Mouse (Mus musculus) spleen, adult 2 months (tissue): Measurements from ENCODE around the gene Zdhhc13. TPM values are rescaled to one million over a fixed set of nuclear protein-coding genes. Genes with fewer than 3 reads are reported as not detected.

Source experiments
- DNase-seq, 2 experiments: peaks; one replicate each; pipeline versions ENCODE4 v3.0.0 to v3.0.0-alpha.2; 2012 to 2021; ENCODE audit warnings: low spot score in 2 of 2, low read depth in 1 of 2
- H3K27ac ChIP-seq: fragments of 200-500 bp; 2 replicates; pipeline ENCODE4 v1.5.1; 2012; ENCODE audit warnings: low read length, inconsistent platforms; ENCODE audit not compliant: insufficient read depth
- H3K27me3 ChIP-seq: fragments of 200-500 bp; 2 replicates; pipeline ENCODE4 v1.6.1; 2012; ENCODE audit warnings: mild to moderate bottlenecking, moderate library complexity, low read length, inconsistent platforms; ENCODE audit not compliant: control insufficient read depth, insufficient read depth
- H3K36me3 ChIP-seq: fragments of 200-500 bp; 2 replicates; pipeline ENCODE4 v1.6.1; 2012; ENCODE audit warnings: mild to moderate bottlenecking, low read length, inconsistent platforms; ENCODE audit not compliant: control insufficient read depth, insufficient read depth
- H3K4me1 ChIP-seq: fragments of 200-500 bp; 2 replicates; pipeline ENCODE4 v1.6.1; 2011; ENCODE audit warnings: inconsistent platforms; ENCODE audit not compliant: control insufficient read depth, insufficient read depth, insufficient read length
- H3K4me3 ChIP-seq: fragments of 200-500 bp; 2 replicates; pipeline ENCODE4 v1.5.1; 2011; ENCODE audit warnings: mild to moderate bottlenecking, inconsistent platforms; ENCODE audit not compliant: insufficient read depth, insufficient read length; ENCODE audit errors: extremely low read depth
- CTCF ChIP-seq: fragments of 200-500 bp; IDR thresholded peaks from 2 replicates; pipeline ENCODE4 v1.5.1; 2011; ENCODE audit warnings: mild to moderate bottlenecking, inconsistent platforms; ENCODE audit not compliant: insufficient read depth, insufficient read length, insufficient replicate concordance; ENCODE audit errors: extremely low read depth
- POLR2A ChIP-seq: fragments of 200-500 bp; IDR thresholded peaks from 2 replicates; pipeline ENCODE4 v1.6.1; 2011; ENCODE audit warnings: low read depth, low read length, inconsistent platforms
- WGBS: fragments of 180-500 bp; shearing (Covaris S2); methylation state at CpG from one replicate; pipeline ENCODE4 v1.1.7; 2018; 5-methylcytosine and 5-hydroxymethylcytosine counted together
- polyA plus RNA-seq: library from polyadenylated mRNA; depleted of rRNA; stranded (reverse); fragments of >200 nt; gene quantifications from 2 replicates; pipeline ENCODE4 v1.2.3, GENCODE M21; 2012

Zdhhc13 gene
- polyA plus RNA-seq, 1 experiment: 6.9 TPM

GRCm38 (mm10) chr7:48847820-48848650 lies 59.2 kb downstream of the Zdhhc13 start, which contains the start of gene Csrp3:
Gene Csrp3, minus strand, starts transcription at chr7:48848033.
- Histone ChIP-seq H3K36me3 (no peaks in the 10 kb centered on the region), H3K4me1 (no peaks in the 10 kb centered on the region), H3K27me3 (no peaks in the 10 kb centered on the region), H3K4me3 (no peak within 1 kb of the TSS), H3K27ac (no peak within 1 kb of the TSS)
- no peak for DNase-seq
- WGBS: 82% methylated on average over 11 of the region's 11 CpGs
- TF ChIP-seq CTCF (no peak), POLR2A (no peak)

- WGBS: 91% methylated on average over 6 of the region's 6 CpGs
- H3K27ac ChIP-seq: no peak overlapping the region
- no peak for DNase-seq
- no peaks in the 10 kb centered on the region for H3K27me3 ChIP-seq
- H3K4me1 ChIP-seq: no peaks in the 10 kb centered on the region
- H3K4me3 ChIP-seq: no peak overlapping the region
- no peak for TF ChIP-seq POLR2A
- no peak for TF ChIP-seq CTCF
- no peaks in the 10 kb centered on the region for H3K36me3 ChIP-seq
Measured at GRCm38 (mm10) chr7:48851529-48852104, 62.8 kb downstream of the Zdhhc13 start.

GRCm38 (mm10) chr7:48853496-48853895 lies 64.7 kb downstream of the Zdhhc13 start:
- Histone ChIP-seq H3K4me1 (no peaks in the 10 kb centered on the region), H3K27ac (no peak overlapping the region), H3K4me3 (no peak overlapping the region), H3K27me3 (no peaks in the 10 kb centered on the region), H3K36me3 (no peaks in the 10 kb centered on the region)
- 92% methylated on average over 13 of the region's 13 CpGs for WGBS
- TF ChIP-seq CTCF (no peak), POLR2A (no peak)
- no peak for DNase-seq

- H3K4me1 ChIP-seq: no peaks in the 10 kb centered on the region
- DNase-seq: no peak
- no peak for TF ChIP-seq POLR2A
- TF ChIP-seq CTCF: no peak
- H3K27me3 ChIP-seq: no peaks in the 10 kb centered on the region
- H3K36me3 ChIP-seq: no peaks in the 10 kb centered on the region
- H3K4me3 ChIP-seq: no peak overlapping the region
- WGBS: 95% methylated on average over 3 of the region's 3 CpGs
- H3K27ac ChIP-seq: no peak overlapping the region
Measured at GRCm38 (mm10) chr7:48855461-48855860, 66.7 kb downstream of the Zdhhc13 start.

GRCm38 (mm10) chr7:48858257-48858656 lies 69.5 kb downstream of the Zdhhc13 start:
- WGBS: 72% methylated on average over 1 of the region's 1 CpGs
- TF ChIP-seq CTCF (no peak), POLR2A (no peak)
- no peaks in the 10 kb centered on the region for H3K36me3 ChIP-seq

GRCm38 (mm10) chr7:48859362-48859761 lies 70.6 kb downstream of the Zdhhc13 start:
- TF ChIP-seq POLR2A: no peak
- TF ChIP-seq CTCF: no peak
- Histone ChIP-seq H3K4me1 (no peaks in the 10 kb centered on the region; the same call in 1 of the 2 replicates), H3K4me3 (no peak overlapping the region), H3K27ac (no peak overlapping the region), H3K36me3 (no peaks in the 10 kb centered on the region), H3K27me3 (no peaks in the 10 kb centered on the region)
- 60% methylated on average over 4 of the region's 4 CpGs for WGBS
- DNase-seq: no peak

More at GRCm38 (mm10) chr7:48858257-48858656, 69.5 kb downstream of the Zdhhc13 start:
- Histone ChIP-seq H3K27me3 (no peaks in the 10 kb centered on the region), H3K4me1 (no peaks in the 10 kb centered on the region; the same call in 1 of the 2 replicates), H3K4me3 (no peak overlapping the region), H3K27ac (no peak overlapping the region)
- DNase-seq: no peak

- no peak overlapping the region for H3K27ac ChIP-seq
Measured at GRCm38 (mm10) chr7:48860948-48861347, 72.1 kb downstream of the Zdhhc13 start.

More at GRCm38 (mm10) chr7:48860948-48861347, 72.1 kb downstream of the Zdhhc13 start:
- Histone ChIP-seq H3K4me1 (peaks cover under 1% of the 10 kb centered on the region; the same call in 1 of the 2 replicates), H3K27me3 (no peaks in the 10 kb centered on the region), H3K36me3 (no peaks in the 10 kb centered on the region), H3K4me3 (no peak overlapping the region)
- WGBS: 21% methylated on average over 1 of the region's 1 CpGs
- TF ChIP-seq POLR2A: no peak
- TF ChIP-seq CTCF: no peak
- DNase-seq: no peak
